Mouse (Mus musculus): Measurements from ENCODE around the gene Trpv1.

DNA sequence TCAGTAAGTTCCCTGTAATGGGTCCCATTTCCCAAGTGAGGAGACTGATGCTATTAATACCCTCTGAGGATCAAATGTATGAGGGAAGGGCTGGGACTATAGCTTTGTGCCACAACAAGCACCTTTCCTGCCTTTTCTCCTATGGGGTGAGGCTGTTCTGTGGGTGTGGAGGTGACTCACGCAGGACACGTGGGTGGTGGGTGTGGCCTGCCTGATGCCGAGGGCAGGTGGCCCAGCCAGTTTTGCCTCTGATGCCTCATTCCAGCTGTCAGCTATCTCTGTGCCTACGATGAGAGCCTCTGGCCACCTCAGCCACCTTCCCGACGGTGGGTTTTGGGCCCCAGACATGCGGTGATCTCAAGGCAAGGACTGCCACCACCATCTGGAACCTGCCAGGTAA lies 33.2 kb downstream of the Trpv1 start, which contains the start of gene Trpv3:
- TF ChIP-seq POLR2A (IDR thresholded peaks at IDR 0.05; ENCODE audit: control insufficient read depth in 1 of 2, insufficient read depth in 1 of 2, low read depth in 1 of 2, low read length in 2 of 2, poor library complexity in 1 of 2): no peak
- no peak for TF ChIP-seq RCOR1 (IDR thresholded peaks at IDR 0.05; ENCODE audit: low read depth, low read length)
- no peak for TF ChIP-seq CTCF (IDR thresholded peaks at IDR 0.05 in 2 of 3, conservative IDR thresholded peaks at IDR 0.05 in 1 of 3; ENCODE audit: control insufficient read depth in 1 of 3, insufficient read depth in 1 of 3, low read depth in 2 of 3, low read length in 3 of 3, poor library complexity in 1 of 3, severe bottlenecking in 1 of 3)
- TF ChIP-seq E2F4 (IDR thresholded peaks at IDR 0.05; ENCODE audit: borderline replicate concordance, low read depth, low read length): no peak
- no peak for TF ChIP-seq MAX (IDR thresholded peaks at IDR 0.05; ENCODE audit: low read length)
- no peak for TF ChIP-seq CHD2 (IDR thresholded peaks at IDR 0.05; ENCODE audit: low read length)
- no peak for TF ChIP-seq NELFE (IDR thresholded peaks at IDR 0.05; ENCODE audit: low read depth, low read length)
- no peak for TF ChIP-seq EP300 (IDR thresholded peaks at IDR 0.05; ENCODE audit: low read depth in 1 of 2, low read length in 2 of 2)
- TF ChIP-seq ZMIZ1 (IDR thresholded peaks at IDR 0.05; ENCODE audit: low read depth, low read length): no peak
- no peak for TF ChIP-seq USF1 (IDR thresholded peaks at IDR 0.05; ENCODE audit: low read depth, low read length)
- no peak for TF ChIP-seq MYB (IDR thresholded peaks at IDR 0.05; ENCODE audit: low read depth, low read length)
- no peak for TF ChIP-seq KAT2A (conservative IDR thresholded peaks at IDR 0.05; ENCODE audit: low read depth, low read length)

All from MEL (cell line).